Mouse (Mus musculus) splenic B cell, adult 2 months (primary cell): ENCODE measurements around the gene Tex2.

Experiments used
- DNase-seq: peaks from one replicate; pipeline ENCODE4 v3.0.0-alpha.2; 2011; ENCODE audit warnings: low read depth, low spot score
- H3K27me3 ChIP-seq: 2 replicates; pipeline ENCODE4 v1.6.1; 2012; ENCODE audit warnings: mild to moderate bottlenecking, low read length, moderate library complexity, mixed read lengths; ENCODE audit not compliant: control insufficient read depth, poor library complexity, insufficient read depth, severe bottlenecking
- H3K36me3 ChIP-seq: 2 replicates; pipeline ENCODE4 v1.6.1; 2012; ENCODE audit warnings: mild to moderate bottlenecking, low read length, moderate library complexity, mixed read lengths; ENCODE audit not compliant: control insufficient read depth, poor library complexity, insufficient read depth, severe bottlenecking

Tex2 gene

DNA sequence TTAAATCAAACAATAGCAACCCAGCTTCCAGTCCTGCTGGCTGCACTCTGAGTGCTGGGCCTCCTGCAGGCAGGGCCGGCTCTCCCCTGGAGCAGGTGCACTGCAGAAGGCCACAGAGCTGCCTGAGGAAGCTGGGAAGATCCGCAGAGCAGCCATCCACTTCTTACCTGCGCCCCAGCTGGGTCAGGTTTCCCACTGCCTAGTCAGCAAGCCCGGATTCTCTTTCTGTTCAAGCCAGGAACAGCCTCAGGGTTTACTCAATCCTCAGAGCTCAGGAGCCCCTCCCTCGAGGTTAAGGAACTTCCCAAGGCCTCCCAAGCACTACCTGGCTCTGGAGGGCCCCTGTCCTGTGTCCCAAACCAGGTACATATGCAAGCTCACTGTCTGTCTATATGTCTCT, 7.2 kb downstream of the Tex2 start:
- DNase-seq = no peak
- H3K36me3 ChIP-seq = no peaks in the 10 kb centered on the region
- H3K27me3 ChIP-seq = no peaks in the 10 kb centered on the region

DNA sequence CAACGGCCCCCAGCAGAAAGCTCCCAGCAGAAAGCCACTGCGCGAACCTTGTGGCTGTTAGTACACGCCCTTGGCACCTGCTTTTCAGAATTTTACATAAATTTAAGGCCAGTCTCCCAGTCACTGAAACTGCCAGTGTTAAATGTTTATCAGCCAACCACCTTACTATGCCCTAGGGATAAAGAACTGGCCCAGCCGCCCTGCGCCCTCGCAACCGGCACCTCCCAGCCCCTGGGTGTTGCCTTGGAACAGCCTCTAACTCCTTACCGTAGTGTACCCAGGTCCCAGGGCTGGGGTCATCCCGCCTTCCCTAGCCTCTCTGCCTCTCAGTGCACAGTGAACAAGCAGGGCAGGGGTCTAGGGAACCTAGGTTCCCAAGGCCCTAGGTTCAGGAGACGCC, 10.0 kb downstream of the Tex2 start:
- Histone ChIP-seq H3K27me3 (no peaks in the 10 kb centered on the region), H3K36me3 (no peaks in the 10 kb centered on the region)
- DNase-seq = no peak

GRCm38 (mm10) chr11:106600124-106600523, 13.1 kb downstream of the Tex2 start:
- DNase-seq = no peak
- no peaks in the 10 kb centered on the region for H3K27me3 ChIP-seq
- H3K36me3 ChIP-seq = no peaks in the 10 kb centered on the region

DNA sequence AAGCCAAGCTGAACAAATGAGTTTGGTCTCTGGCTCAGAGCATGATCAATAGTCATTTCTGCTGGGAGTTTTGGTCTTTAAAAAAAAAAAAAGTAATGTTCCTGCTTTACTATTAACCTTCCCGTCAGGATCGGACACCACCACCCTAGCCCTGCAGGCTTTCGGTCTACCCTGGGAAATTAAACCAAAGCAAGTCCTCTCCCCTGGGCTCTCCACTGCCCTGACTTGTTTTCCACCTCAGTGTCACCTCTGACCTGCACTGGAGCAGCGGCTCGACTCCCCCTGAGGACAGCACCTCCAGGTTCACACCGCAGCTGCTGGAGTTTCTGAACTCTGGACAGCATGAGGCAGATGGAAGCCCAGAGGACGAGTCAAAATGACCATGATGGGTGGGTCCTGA, 13.9 kb downstream of the Tex2 start:
- no peak for DNase-seq
- Histone ChIP-seq H3K36me3 (no peaks in the 10 kb centered on the region), H3K27me3 (no peaks in the 10 kb centered on the region)

DNA sequence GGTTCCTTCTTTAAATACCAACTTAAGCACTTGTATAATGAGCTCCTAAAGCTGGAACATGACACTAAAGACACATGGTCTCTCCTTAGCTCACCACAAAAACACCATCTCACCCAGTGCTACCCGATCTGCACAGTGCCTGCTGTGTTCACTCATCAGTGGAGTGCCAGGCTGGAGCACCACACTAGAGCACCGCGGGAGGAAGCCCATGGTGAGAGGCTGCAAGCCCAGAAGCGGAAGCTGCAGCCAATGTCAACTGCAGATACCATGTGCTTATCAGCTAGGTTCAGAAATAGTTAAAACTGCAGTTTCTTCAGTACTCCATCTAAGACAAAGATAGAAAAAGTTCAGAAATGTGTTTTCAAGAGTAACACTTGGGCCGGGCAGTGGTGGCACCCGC, 14.9 kb downstream of the Tex2 start:
- Histone ChIP-seq H3K27me3 (no peaks in the 10 kb centered on the region), H3K36me3 (no peaks in the 10 kb centered on the region)
- peak; percentile 23 for DNase-seq

- no peaks in the 10 kb centered on the region for H3K36me3 ChIP-seq
- no peaks in the 10 kb centered on the region for H3K27me3 ChIP-seq
- no peak for DNase-seq
Observed at GRCm38 (mm10) chr11:106597737-106598330, 15.4 kb downstream of the Tex2 start.

- DNase-seq = no peak
- H3K27me3 ChIP-seq = no peaks in the 10 kb centered on the region
- no peaks in the 10 kb centered on the region for H3K36me3 ChIP-seq
Observed at GRCm38 (mm10) chr11:106591183-106591582, 22.0 kb downstream of the Tex2 start.

DNA sequence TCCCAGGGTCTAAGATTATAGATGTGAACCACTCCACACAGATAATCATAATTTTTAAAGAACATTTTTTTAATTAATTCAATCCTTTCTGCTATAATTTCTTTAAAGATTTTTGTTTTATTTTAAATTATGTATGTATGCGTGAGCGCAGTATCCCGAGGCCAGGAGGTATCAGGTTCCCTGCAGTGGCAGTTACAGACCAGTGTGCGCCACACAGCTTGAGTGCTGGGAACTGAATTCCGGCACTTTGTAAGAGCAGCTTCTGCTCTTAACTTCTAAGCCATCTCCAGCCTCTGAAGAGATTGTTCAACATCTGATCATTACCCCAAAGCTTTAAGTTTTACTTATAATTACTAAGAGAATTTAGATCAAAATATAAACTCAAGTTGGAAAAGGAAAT, 23.1 kb downstream of the Tex2 start:
- DNase-seq = no peak

DNA sequence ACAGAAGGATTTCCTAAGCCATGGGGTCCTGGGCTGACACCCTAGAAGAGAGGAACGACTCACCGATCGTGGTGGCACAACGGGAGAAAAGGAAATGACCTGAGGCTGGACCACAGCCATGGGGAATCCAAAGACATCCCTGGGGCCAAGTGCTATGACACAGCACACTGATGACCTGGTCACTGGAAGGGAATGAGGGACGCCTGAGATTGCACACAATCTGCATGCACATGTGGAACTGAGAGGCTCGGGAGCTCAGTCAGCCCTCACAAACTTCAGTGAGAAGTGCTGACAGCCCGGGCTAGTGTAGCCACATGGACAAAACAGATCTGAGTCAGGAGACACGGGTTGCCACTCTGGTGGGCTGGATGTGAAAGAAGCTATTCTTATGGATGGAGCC, 24.4 kb downstream of the Tex2 start:
- no peaks in the 10 kb centered on the region for H3K27me3 ChIP-seq
- H3K36me3 ChIP-seq = no peaks in the 10 kb centered on the region
- DNase-seq = no peak

More for the DNA sequence above, 23.1 kb downstream of the Tex2 start:
- H3K27me3 ChIP-seq = no peaks in the 10 kb centered on the region
- no peaks in the 10 kb centered on the region for H3K36me3 ChIP-seq

DNA sequence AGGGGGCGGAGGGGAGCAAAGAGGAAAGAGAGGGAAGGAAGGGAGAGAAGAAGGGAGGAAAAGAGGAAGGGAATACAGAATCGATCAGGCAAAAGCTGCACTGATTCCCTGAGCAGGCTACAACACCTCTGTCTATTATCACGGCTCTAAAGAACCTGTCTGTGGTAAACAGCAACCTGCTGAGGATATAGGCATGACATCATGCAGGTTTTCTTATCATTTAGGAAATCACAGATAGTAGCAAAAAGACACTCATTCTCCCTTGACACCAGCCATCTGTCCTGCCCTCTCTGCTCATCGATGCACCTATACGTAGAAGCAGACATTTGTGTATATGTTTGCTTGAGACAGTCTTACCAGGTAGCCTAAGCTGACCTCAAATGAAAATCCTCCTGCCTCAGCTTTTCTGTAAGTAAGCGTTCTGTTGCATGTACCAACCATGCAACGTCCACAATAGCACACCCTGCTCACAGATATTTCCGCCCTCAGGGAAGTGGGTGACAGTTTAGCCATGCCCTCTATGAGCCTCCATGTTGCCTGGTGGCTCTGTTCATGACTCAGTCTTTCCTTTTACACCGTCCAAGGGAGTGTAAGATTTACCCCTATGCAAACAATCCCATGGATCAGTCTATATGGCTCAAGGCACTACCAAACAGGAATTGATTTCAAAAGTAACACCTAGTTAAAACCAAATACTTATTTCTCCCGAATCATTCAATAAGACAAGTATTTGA, 25.3 kb downstream of the Tex2 start:
- H3K36me3 ChIP-seq = no peaks in the 10 kb centered on the region
- H3K27me3 ChIP-seq = no peaks in the 10 kb centered on the region
- DNase-seq = no peak

DNA sequence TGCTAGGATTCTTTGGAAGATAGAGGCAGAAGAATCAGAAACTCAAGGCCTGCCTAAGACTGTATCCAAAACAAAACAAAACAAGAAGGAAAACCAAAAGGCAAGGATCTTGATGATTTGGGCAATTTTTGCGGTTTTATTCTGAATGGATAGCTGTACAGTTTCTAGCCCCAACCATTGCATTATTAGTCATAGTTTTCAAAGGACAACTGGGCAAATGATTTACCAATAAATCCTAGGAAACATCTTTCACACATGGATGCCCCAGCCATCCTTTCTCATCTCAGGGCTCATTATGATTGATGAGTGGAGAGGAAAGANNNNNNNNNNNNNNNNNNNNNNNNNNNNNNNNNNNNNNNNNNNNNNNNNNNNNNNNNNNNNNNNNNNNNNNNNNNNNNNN, 29.4 kb downstream of the Tex2 start:
- Histone ChIP-seq H3K27me3 (no peaks in the 10 kb centered on the region), H3K36me3 (no peaks in the 10 kb centered on the region)
- no peak for DNase-seq

DNA sequence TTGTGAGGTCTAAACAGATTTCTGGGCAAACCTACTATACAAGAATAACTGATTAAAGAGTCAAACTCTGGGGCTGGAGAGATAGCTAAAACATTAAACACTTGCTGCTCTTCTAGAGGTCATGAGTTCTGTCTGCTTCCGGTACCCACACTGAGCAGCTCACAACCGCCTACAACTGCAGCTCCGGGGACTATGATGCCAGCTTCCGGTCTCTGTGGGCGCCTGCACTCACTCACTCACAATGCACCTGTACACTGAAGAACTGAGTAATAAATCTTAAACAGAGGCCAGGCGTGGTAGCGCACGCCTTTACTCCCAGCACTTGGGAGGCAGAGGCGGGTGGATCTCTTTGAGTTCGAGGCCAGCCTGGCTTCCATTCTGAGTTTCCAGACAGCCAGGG, 31.9 kb downstream of the Tex2 start:
- H3K27me3 ChIP-seq = no peaks in the 10 kb centered on the region
- H3K36me3 ChIP-seq = no peaks in the 10 kb centered on the region
- DNase-seq = no peak

DNA sequence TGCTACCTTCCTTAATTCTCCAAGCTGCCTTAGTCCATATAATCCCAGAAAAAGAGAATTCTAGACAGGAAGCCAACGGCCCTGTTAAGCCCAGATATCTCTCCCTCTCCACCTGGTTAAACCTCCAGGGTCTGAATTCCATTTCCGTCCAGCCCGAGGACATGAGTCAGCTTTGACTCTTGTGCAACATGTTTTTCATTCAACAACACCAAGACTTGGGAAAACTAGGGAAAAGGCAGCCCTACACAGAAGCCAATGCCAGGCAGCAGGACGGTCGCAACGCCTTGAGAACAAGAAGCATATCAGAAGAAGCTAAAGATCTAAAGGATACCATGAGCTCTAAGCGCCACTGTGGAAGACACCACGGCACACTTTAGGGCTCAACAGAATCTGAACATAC, 32.8 kb downstream of the Tex2 start:
- Histone ChIP-seq H3K27me3 (no peaks in the 10 kb centered on the region), H3K36me3 (no peaks in the 10 kb centered on the region)
- no peak for DNase-seq

- Histone ChIP-seq H3K36me3 (no peaks in the 10 kb centered on the region), H3K27me3 (no peaks in the 10 kb centered on the region)
- DNase-seq = no peak
Observed at GRCm38 (mm10) chr11:106579957-106580356, 33.3 kb downstream of the Tex2 start.

- Histone ChIP-seq H3K36me3 (no peaks in the 10 kb centered on the region), H3K27me3 (no peaks in the 10 kb centered on the region)
- no peak for DNase-seq
Observed at GRCm38 (mm10) chr11:106579146-106579545, 34.1 kb downstream of the Tex2 start.
